Mouse (Mus musculus) testis, adult 2 months (tissue): Measurements from ENCODE around the gene Zmym3.

Experiments
- CTCF ChIP-seq: fragments of 200-500 bp; IDR thresholded peaks from 2 replicates; pipeline ENCODE4 v1.5.1; 2012; ENCODE audit warnings: low read depth, mild to moderate bottlenecking, inconsistent platforms, low read length, moderate library complexity; ENCODE audit not compliant: control insufficient read depth, insufficient read depth, insufficient replicate concordance
- POLR2A ChIP-seq: fragments of 200-500 bp; IDR thresholded peaks from 2 replicates; pipeline ENCODE4 v1.6.1; 2012; ENCODE audit warnings: low read depth, mild to moderate bottlenecking, inconsistent platforms, low read length, moderate library complexity; ENCODE audit not compliant: control insufficient read depth

DNA sequence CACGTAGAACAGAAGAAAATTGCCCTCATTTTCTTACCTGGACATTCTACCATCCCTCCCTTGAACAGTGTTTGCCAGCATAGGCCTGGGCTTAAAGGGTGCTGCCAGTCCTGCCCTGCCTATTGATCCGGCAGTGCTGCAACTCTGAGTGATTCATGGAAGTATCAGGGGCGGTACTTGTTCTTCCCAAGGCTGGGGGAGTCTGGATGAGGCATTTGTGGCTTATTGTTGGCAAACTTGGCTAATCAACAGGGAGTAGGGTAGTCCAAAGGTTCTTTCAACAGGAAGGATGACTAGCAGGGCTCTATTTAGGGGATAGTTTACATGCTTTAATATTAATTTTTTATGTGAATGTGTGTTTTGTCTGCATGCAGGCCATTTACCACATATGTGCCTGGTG is 50.1 kb downstream of the Zmym3 start:
- TF ChIP-seq POLR2A: no peak
- TF ChIP-seq CTCF: no peak
